Mouse (Mus musculus): Measurements from ENCODE around the gene Spsb3. TPM values are rescaled to one million over a fixed set of nuclear protein-coding genes. Genes with fewer than 3 reads are reported as not detected.
A peak's percentile ranks its signal among the peaks of the same experiment; 100 is the strongest.

Gene Spsb3
- polyA plus RNA-seq, 1 experiment: 10.5 TPM

DNA sequence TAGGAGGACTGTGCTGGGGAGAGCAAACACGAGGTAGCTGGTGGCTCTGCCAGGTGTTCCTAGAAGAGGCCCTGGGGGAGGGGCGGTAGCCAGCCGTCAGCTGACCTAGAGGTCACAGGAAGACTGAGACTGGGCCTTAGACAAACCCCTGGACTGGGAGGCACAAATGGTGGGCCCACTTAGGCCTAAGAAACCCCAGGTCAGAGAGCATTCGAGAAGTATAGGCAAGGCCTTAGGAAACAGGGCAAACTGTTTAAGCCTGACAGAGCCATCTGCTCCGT lies 8.4 kb upstream of the Spsb3 start:
- Histone ChIP-seq H3K4me3 (ENCODE audit: low read depth, low read length) (peak overlapping the region; percentile 63), H3K27ac (ENCODE audit: insufficient read depth, low read length) (peak overlapping the region; percentile 31; the same call in 1 of the 2 replicates), H3K36me3 (ENCODE audit: control insufficient read depth, insufficient read depth, low read length, poor library complexity, severe bottlenecking) (no peaks in the 10 kb centered on the region), H3K27me3 (ENCODE audit: control insufficient read depth, insufficient read depth, low read length, poor library complexity, severe bottlenecking) (no peaks in the 10 kb centered on the region), H3K4me1 (ENCODE audit: control insufficient read depth, insufficient read depth, low read length) (peaks cover 2% of the 10 kb centered on the region), H3K9ac (ENCODE audit: low read depth, poor library complexity, severe bottlenecking) (peak overlapping the region; percentile 59), H3K9me3 (replicated peaks; ENCODE audit: control insufficient read depth, insufficient read depth, low read length, poor library complexity, severe bottlenecking) (no peaks in the 10 kb centered on the region)
- no peak for TF ChIP-seq CTCF (IDR thresholded peaks at IDR 0.05; ENCODE audit: low read depth, low read length)
- TF ChIP-seq EP300 (IDR thresholded peaks at IDR 0.05; ENCODE audit: insufficient read depth, low read depth, low read length): peak; percentile 72

DNA sequence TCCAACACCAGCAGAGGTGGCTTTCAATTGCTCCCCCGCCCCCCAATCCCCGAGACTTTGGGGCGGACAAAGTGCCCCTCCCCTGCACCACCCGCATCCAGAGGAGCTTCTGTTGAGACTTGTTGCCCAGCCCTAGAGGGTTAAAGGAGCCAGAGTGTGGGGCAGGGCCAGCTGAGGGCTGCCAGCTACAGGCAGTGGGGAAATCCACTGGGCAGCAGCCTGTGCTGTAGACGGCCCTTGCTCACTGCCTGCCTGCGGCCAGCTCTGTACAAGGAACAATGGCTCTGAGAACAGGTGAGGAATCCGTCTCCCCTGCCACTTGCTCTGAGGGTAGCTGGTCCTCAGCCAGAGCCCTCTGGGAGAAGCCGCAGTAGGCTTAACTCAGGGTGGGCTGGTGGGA lies 7.9 kb upstream of the Spsb3 start:
- 0 out of 2 replicates have a peak overlapping the region, but pooled peaks have one; percentile 13 for H3K27ac ChIP-seq (ENCODE audit: insufficient read depth, low read length)
- H3K27me3 ChIP-seq (ENCODE audit: control insufficient read depth, insufficient read depth, low read length, poor library complexity, severe bottlenecking): no peaks in the 10 kb centered on the region
- H3K4me3 ChIP-seq (ENCODE audit: low read depth, low read length): peak overlapping the region; percentile 63
- peak overlapping the region; percentile 59 for H3K9ac ChIP-seq (ENCODE audit: low read depth, poor library complexity, severe bottlenecking)
- 0 out of 2 replicates have a peak, but pooled peaks cover 1% of the 10 kb centered on the region for H3K36me3 ChIP-seq (ENCODE audit: control insufficient read depth, insufficient read depth, low read length, poor library complexity, severe bottlenecking)
- no peaks in the 10 kb centered on the region for H3K9me3 ChIP-seq (replicated peaks; ENCODE audit: control insufficient read depth, insufficient read depth, low read length, poor library complexity, severe bottlenecking)
- TF ChIP-seq CTCF (IDR thresholded peaks at IDR 0.05; ENCODE audit: low read depth, low read length): no peak
- TF ChIP-seq EP300 (IDR thresholded peaks at IDR 0.05; ENCODE audit: insufficient read depth, low read depth, low read length): no peak
- TF ChIP-seq POLR2A (IDR thresholded peaks at IDR 0.05; ENCODE audit: insufficient read depth, low read length): no peak
- H3K4me1 ChIP-seq (ENCODE audit: control insufficient read depth, insufficient read depth, low read length): peaks cover 2% of the 10 kb centered on the region

DNA sequence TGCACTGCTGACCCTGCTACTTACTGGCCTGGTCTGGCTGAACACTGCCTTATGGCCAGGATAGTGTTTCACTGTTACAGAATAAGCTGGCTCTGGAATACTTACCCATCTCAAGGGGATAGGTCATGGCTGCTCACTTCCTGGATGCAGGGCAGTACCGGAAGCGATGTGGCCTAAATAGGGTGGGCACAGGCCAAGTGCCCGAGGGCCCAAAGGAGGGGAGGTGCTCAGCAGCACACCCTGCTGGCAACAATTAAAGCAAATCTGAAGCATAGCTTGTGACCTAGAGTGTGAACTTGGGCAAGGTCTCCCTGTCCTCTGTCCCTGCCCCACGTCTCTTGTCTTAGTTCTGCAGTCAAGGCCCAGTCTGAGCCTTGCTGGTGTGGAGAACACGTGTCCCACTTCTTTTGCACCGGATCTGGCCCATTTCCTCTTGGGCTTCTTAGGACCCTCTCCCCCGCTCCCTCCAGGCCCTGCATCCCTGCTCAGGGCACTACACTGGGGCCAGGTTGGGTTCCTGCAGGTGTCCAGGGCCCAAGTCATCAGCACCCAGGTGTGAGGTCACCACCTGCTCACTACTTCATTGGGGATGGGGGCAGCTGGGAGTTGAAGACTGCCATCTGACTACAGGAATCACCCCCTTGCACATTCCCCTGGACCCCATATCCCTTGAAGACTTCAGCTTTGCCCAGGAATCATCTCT lies 4.6 kb upstream of the Spsb3 start:
- peak overlapping the region; percentile 5 for H3K4me3 ChIP-seq (ENCODE audit: low read depth, low read length)
- peak; percentile 72 for TF ChIP-seq CTCF (IDR thresholded peaks at IDR 0.05; ENCODE audit: low read depth, low read length)
- no peak for TF ChIP-seq EP300 (IDR thresholded peaks at IDR 0.05; ENCODE audit: insufficient read depth, low read depth, low read length)
- 0 out of 2 replicates have a peak, but pooled peaks cover 3% of the 10 kb centered on the region for H3K36me3 ChIP-seq (ENCODE audit: control insufficient read depth, insufficient read depth, low read length, poor library complexity, severe bottlenecking)
- H3K27ac ChIP-seq (ENCODE audit: insufficient read depth, low read length): no peak overlapping the region
- no peaks in the 10 kb centered on the region for H3K27me3 ChIP-seq (ENCODE audit: control insufficient read depth, insufficient read depth, low read length, poor library complexity, severe bottlenecking)
- H3K4me1 ChIP-seq (ENCODE audit: control insufficient read depth, insufficient read depth, low read length): no peaks in the 10 kb centered on the region
- no peak overlapping the region for H3K9ac ChIP-seq (ENCODE audit: low read depth, poor library complexity, severe bottlenecking)
- H3K9me3 ChIP-seq (replicated peaks; ENCODE audit: control insufficient read depth, insufficient read depth, low read length, poor library complexity, severe bottlenecking): no peaks in the 10 kb centered on the region

DNA sequence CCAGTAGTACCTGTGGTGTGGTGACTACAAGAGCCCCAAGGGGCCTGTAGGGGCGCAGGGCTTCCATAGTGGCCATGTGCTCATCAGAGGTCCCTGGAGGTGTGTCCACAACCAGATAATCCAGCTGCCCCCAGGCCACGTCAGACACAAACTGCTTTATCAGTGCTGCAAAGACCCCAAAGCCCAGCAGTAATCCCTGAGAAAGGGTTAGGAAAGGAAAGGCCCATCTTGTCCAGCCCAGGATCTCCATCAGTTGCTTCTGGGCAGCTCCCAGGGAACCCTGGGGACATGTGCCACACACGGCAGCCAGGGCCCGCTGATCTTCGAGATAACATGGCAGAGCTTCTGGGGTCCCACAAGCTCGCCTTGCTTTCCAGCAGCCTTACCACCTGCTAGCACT lies 2.1 kb upstream of the Spsb3 start:
- Histone ChIP-seq H3K4me3 (ENCODE audit: low read depth, low read length) (no peak overlapping the region), H3K27ac (ENCODE audit: insufficient read depth, low read length) (no peak overlapping the region), H3K36me3 (ENCODE audit: control insufficient read depth, insufficient read depth, low read length, poor library complexity, severe bottlenecking) (0 out of 2 replicates have a peak, but pooled peaks cover 3% of the 10 kb centered on the region), H3K9me3 (replicated peaks; ENCODE audit: control insufficient read depth, insufficient read depth, low read length, poor library complexity, severe bottlenecking) (no peaks in the 10 kb centered on the region), H3K27me3 (ENCODE audit: control insufficient read depth, insufficient read depth, low read length, poor library complexity, severe bottlenecking) (no peaks in the 10 kb centered on the region), H3K9ac (ENCODE audit: low read depth, poor library complexity, severe bottlenecking) (no peak overlapping the region), H3K4me1 (ENCODE audit: control insufficient read depth, insufficient read depth, low read length) (no peaks in the 10 kb centered on the region)
- TF ChIP-seq POLR2A (IDR thresholded peaks at IDR 0.05; ENCODE audit: insufficient read depth, low read length) (no peak), EP300 (IDR thresholded peaks at IDR 0.05; ENCODE audit: insufficient read depth, low read depth, low read length) (no peak), CTCF (IDR thresholded peaks at IDR 0.05; ENCODE audit: low read depth, low read length) (no peak)

DNA sequence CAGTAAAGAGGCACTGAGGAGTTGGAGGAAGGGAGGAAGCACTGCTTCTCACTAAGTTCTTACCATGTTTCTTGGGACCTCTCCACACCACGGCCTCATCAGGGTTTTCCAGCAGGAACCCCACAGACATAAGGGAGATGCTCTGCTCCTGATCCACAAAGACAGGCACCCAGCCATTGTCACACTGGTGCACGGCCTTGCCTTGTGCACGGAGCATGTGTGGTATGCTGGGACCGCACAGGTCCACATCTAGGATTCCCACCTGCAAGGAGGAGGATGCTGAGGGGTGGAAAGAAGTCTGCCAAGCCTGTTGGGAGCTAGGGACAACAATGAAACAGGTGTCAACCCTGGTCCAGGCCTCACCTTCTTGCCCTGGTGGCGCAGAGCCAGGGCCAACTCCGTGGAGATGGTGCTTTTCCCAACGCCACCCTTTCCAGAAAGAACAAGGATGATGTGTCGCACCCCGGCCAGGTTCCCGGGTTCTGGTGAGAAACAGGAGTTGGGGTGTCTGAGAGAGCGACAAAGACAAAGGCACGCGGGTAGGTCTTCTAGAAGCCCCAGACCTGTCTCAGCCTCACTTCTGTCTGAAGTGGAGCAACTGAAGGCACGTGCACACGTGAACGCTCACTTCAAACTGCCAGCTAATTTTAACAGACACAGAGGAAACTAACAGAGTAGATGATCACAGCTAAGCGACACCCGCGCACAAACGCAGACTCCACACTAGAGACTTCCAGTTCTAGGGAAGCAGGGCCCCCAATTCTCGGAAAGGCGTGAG lies 898 bp upstream of the Spsb3 start:
- Histone ChIP-seq H3K27me3 (ENCODE audit: control insufficient read depth, insufficient read depth, low read length, poor library complexity, severe bottlenecking) (no peaks in the 10 kb centered on the region), H3K4me3 (ENCODE audit: low read depth, low read length) (peak overlapping the region; percentile 99), H3K27ac (ENCODE audit: insufficient read depth, low read length) (no peak overlapping the region), H3K9me3 (replicated peaks; ENCODE audit: control insufficient read depth, insufficient read depth, low read length, poor library complexity, severe bottlenecking) (no peaks in the 10 kb centered on the region), H3K36me3 (ENCODE audit: control insufficient read depth, insufficient read depth, low read length, poor library complexity, severe bottlenecking) (0 out of 2 replicates have a peak, but pooled peaks cover 3% of the 10 kb centered on the region), H3K4me1 (ENCODE audit: control insufficient read depth, insufficient read depth, low read length) (no peaks in the 10 kb centered on the region), H3K9ac (ENCODE audit: low read depth, poor library complexity, severe bottlenecking) (peak overlapping the region; percentile 50)
- TF ChIP-seq POLR2A (IDR thresholded peaks at IDR 0.05; ENCODE audit: insufficient read depth, low read length) (no peak), CTCF (IDR thresholded peaks at IDR 0.05; ENCODE audit: low read depth, low read length) (no peak), EP300 (IDR thresholded peaks at IDR 0.05; ENCODE audit: insufficient read depth, low read depth, low read length) (no peak)

DNA sequence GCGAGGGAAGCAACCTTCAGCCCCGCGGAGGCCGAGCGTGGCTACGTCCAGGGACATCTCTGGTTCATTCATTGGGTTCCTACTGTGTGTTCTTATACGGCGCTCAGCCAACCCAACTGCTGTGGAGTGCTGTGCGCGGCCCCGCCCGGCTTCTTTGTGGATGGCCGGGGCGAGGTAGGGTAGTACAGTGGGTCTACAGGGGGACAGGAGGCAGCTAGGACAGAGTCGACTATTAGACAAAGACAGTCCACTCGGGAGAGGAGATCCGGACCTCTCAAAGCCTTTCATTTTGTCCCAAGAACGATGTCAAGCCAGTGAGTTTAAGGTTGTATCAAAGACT lies 459 bp downstream of the Spsb3 start:
- no peaks in the 10 kb centered on the region for H3K4me1 ChIP-seq (ENCODE audit: control insufficient read depth, insufficient read depth, low read length)
- 0 out of 2 replicates have a peak, but pooled peaks cover 3% of the 10 kb centered on the region for H3K36me3 ChIP-seq (ENCODE audit: control insufficient read depth, insufficient read depth, low read length, poor library complexity, severe bottlenecking)
- no peaks in the 10 kb centered on the region for H3K27me3 ChIP-seq (ENCODE audit: control insufficient read depth, insufficient read depth, low read length, poor library complexity, severe bottlenecking)
- TF ChIP-seq EP300 (IDR thresholded peaks at IDR 0.05; ENCODE audit: insufficient read depth, low read depth, low read length) (no peak), POLR2A (IDR thresholded peaks at IDR 0.05; ENCODE audit: insufficient read depth, low read length) (no peak), CTCF (IDR thresholded peaks at IDR 0.05; ENCODE audit: low read depth, low read length) (no peak)
- H3K9me3 ChIP-seq (replicated peaks; ENCODE audit: control insufficient read depth, insufficient read depth, low read length, poor library complexity, severe bottlenecking): no peaks in the 10 kb centered on the region
- H3K9ac ChIP-seq (ENCODE audit: low read depth, poor library complexity, severe bottlenecking): peak overlapping the region; percentile 85
- no peak overlapping the region for H3K27ac ChIP-seq (ENCODE audit: insufficient read depth, low read length)
- peak overlapping the region; percentile 91 for H3K4me3 ChIP-seq (ENCODE audit: low read depth, low read length)
